Mouse (Mus musculus) olfactory bulb, adult 2 months (tissue): ENCODE data around the gene Bid.

Experiments used
- CTCF ChIP-seq: fragments of 200-500 bp; IDR thresholded peaks from 2 replicates; pipeline ENCODE4 v1.5.1; 2012; ENCODE audit warnings: low read depth, mild to moderate bottlenecking, low read length, moderate library complexity; ENCODE audit not compliant: insufficient read depth
- POLR2A ChIP-seq: fragments of 200-500 bp; IDR thresholded peaks from 2 replicates; pipeline ENCODE4 v1.6.1; 2012; ENCODE audit warnings: mild to moderate bottlenecking, low read depth, low read length, moderate library complexity; ENCODE audit not compliant: insufficient read depth

DNA sequence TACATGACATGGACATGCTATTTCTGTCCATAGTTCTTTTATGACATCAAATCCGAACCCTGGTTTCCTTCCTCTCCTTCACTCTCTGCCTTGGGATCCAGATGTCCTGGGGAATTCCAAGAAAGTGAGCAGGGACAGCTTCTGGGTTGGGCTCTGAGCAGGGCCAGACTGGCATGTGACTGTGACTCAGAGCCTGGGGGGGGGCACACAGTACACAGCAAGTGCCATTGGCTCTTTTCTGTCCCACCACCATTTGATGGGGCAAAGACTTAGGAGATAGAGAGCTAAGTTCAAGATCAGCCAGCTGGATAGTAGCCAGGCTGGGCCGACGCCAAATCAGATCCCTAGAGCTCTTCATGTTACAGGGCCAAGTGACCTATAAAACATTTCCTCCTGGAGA, 11.1 kb upstream of the Bid start:
- TF ChIP-seq CTCF (no peak), POLR2A (no peak)
